Mouse (Mus musculus) adrenal gland, postnatal 36 days (tissue): ENCODE data around the gene Ovca2. TPM values are rescaled to one million over a fixed set of nuclear protein-coding genes. Genes with fewer than 3 reads are reported as not detected.
A peak's percentile ranks its signal among the peaks of the same experiment; 100 is the strongest.
"Not testable (repeated sequence)": the region's sequence is repeated elsewhere in the genome, so short reads cannot be mapped to it uniquely, and the experiment has no call there.

Experiments
- DNase-seq, 2 experiments: peaks; one replicate each; pipeline ENCODE4 v3.0.0; 2021; ENCODE audit warnings: mixed read lengths in 1 of 2
- total RNA-seq, 2 experiments: library from RNA; stranded (reverse); gene quantifications; 2 replicates each; pipeline ENCODE4 v1.2.3; 2021

Ovca2 gene
- total RNA-seq, 2 experiments from 2014 or later, result 20.7 to 22.4 TPM

- peak; percentile 60 to 79 for DNase-seq
Observed at GRCm38 (mm10) chr11:75194850-75195461, 16.3 kb upstream of the Ovca2 start.

DNA sequence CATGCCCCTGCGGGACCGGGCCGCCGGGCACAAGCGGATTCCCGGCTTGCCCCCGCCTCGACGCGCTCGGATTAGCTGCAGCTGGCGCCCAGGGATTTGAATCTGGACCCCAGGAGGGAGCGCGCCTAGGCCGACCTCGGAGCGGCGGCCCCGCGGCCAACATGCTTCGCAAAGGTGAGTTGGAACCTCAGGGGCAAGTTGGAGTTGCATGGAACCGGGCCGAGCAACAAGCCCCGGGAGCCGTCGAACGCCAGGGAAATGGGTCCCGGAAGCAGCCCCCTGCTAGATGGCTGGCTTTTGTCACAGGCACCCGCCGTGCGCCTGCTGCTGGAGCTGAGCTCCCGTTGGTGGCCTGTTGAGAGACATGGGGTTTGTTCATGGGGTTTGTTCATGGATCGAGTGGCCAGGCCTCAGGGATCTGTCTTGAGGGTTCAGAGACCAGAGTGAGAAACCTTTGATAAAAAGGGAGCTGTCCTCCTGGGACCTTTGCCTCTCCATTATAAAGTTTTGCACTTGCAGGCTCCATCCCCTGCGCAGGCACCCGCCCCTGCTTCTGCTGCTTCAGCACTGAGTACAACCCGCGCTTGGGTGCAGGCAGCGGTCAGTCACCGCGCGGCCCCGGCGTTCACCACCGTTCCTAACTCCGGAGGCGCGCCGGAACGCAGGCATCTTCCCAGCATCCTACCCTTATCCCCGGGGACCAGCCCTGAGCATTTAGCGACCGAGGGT lies 15.7 kb upstream of the Ovca2 start:
- peak; percentile 49 to 56 for DNase-seq

DNA sequence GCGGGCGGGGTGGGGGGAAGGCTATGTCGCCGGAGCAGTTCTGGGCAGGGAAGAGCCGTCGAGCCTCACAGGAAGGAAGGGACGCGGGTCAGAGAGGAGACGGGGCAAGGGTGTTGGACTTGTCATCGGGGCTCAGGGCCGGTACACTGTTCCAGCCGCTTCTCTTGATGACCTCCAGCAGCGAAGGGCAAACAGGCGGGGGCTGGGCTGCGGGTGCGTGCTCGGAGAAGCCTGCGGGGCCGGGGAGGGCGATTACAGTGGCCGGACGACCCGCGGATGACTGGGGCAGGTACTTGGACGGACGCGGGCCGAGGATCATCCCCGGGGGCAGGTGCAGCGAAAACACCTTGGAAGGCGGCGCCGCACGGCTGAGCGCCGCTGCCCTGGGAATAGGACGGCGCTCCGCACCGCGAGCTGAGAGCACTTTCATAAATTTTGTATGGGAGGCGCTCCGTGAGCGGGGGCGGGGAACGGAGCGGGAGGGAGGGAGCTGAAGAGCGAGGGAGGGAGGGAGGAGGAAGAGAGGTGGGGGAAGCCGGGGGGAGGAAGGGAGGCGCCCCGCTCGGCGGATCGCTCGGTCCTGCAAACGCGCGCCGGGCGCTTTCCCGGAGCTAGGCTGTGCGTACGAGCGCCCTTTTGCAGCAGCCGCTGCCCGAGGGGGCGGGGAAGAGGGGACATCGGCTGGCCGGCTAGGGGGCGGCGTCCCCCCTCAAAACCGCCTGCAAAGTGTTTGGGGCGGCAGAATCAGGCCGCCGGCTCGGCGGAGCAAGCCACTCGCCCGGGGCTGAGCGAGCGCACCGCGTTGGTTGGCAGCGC lies 14.8 kb upstream of the Ovca2 start, which contains the start of gene Rtn4rl1:
Rtn4rl1 (plus strand) TSS at position 528 of the 816 bp plus-strand sequence.
- DNase-seq, result peak; percentile 89 to 94

DNA sequence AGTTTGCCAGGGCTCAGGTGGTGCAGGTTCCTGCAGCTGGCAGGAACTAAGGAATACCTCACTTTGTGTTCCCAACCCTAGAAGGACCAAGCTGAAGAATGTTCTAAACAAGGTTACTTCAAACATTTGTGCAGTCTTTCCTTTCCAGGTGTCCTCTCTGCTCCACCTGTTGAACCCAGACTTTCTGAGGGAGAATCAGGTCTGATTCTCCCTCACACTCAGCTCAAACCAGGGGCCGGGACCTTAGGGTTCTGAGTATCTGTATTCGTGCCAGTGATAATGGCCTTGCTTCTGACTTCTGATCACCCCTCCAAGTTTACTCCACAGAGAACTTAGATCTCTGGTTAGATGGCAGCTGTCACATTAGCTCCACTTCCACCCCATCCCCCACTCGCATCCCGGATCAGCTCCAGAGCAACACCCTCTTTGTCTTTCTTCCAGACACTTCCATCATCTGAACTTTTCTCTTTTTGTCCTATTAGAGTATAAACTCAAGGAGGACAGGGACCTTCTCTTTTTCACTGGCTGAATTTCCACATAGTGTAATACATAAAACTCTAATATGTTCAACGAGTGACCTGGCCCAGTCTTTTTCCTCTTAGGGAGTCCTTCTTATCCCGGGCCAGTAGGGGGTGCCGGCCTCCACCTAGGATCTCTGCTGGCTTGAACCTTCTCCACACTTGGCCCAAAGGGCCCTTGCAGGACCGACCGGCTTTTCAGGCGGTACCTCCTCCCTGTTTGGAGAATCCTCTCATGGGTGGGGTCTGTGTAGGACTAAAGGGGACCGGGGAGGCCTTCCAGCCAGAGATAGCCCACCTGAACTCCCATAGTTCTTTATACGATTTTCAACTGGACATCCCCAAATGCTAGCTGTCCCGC lies 13.9 kb upstream of the Ovca2 start:
- DNase-seq, result peak; percentile 89 to 94

GRCm38 (mm10) chr11:75191841-75192240 lies 13.2 kb upstream of the Ovca2 start:
- DNase-seq, result no peak

DNA sequence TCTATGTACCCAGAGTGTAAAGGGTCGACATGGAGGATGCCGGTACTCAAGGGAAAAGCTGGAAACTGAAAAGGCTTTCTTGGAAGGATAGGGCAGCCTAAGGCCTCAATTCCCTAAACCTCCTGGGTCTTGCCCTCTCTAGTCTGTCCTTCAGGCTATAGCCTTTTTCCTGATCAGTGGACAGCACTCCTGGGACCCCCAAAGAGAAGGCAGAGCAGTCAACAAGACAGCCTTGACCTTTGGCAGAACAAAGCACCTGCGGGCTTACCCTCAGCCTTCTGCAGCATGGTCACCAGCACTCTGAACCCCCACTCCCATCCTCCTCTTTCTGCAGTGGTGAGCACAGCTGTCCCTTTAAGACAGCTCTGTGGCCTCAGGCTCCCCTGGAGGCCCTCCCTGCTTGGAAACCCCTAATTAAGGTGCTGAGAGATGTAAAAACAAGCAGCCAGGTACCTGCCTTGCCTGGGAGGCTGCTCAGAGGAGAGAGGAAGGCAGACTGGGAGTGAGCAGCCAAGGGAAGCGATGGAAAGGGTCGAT lies 12.3 kb upstream of the Ovca2 start, which contains the start of gene Dph1:
Dph1 (minus strand) TSS at position 337 of the 537 bp plus-strand sequence.
- DNase-seq, result no peak

- DNase-seq, result peak; percentile 90
Observed at GRCm38 (mm10) chr11:75190371-75190724, 11.7 kb upstream of the Ovca2 start.

DNA sequence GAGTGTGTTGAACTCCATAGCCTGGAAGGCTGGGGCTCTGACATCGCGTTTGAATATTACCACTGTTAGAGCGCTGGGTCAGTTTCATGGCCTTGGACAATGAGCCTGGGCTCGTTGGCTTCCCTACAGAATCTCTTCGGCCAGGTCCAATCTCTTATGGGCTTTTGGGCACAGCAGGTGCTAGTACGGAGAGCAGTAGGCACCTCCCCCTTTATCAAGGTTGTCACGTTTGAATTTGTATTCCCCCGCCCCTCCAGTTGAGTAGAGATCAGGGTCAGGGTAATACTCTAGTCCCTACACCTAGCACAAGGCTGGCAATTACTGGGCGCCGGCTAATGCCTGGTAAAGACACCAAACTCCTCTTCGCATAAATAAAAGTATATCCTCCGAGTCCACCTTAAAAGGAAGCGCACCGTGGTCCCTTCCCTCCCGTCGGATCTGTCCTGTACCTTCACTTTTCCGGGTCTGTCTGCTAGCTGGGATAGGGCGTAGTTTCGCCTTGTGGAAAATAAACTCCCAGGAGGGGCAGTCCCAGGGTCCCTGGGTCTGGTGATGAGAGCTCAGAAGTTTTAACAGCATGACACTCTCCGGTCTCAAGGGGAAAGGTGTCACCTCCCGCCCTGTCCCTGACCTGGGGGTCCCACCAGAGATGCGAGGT lies 11.2 kb upstream of the Ovca2 start:
- peak in 1 of 2 experiments; percentile 23 for DNase-seq

GRCm38 (mm10) chr11:75184986-75185385 lies 6.4 kb upstream of the Ovca2 start:
- no peak for DNase-seq

DNA sequence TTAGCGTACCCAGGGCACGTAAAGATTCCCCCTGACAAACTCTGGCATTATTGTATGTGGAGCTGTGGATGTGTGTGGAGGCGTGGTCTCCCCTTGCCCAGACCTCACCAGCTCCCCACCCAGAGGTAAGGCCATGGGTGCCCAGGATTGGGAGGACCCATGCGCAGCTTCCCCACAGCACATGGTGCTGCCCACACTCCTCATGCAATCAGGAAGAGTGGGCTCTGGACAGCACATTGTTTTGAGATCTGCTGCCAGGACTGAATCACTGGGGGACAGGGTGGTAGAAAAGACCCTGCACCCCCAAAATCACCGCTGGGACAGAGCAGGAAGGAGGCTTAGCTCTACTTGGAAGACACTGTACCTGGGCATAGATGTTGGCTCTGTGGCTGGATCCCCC lies 5.9 kb upstream of the Ovca2 start:
- no peak for DNase-seq

- no peak for DNase-seq
Observed at GRCm38 (mm10) chr11:75183917-75184570, 5.4 kb upstream of the Ovca2 start.

GRCm38 (mm10) chr11:75178011-75178410 lies 624 bp downstream of the Ovca2 start:
- DNase-seq, result no peak

DNA sequence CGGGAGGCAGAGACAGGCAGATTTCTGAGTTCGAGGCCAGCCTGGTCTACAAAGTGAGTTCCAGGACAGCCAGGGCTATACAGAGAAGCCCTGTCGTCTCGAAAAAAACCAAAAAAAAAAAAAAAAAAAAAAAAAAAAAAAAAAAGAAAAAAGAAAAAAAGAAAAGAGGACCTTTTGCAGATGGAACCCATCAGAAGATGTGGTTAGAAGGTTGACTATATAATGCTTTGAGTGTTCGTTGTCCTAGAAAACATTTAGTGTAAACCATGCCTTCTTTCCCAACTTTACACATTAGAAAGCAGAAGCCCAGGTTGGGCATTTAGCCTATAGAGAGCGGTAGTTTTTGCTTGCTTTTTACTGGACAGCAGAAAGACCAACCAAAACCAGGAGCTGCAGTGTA lies 4.1 kb downstream of the Ovca2 start:
- not testable (repeated sequence) for DNase-seq

DNA sequence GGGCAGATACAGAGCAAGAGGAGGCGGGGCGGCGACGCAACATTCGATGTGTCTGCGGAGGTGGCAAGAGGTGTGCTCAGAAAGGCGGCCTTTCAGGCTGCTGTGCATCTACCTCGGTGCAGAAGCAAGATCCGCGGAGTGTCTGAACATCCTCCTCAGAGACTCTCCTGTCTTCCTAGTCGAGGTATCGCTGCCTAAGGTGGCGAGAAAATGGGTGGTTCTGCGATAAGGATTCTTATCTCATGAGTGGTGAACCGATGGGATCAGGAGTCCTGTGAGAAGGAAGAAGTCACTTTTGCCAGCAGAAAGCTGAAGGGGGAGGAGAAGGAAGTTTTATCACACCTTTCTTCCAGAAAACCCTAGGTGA lies 4.9 kb downstream of the Ovca2 start:
- no peak for DNase-seq

- peak; percentile 89 to 91 for DNase-seq
Observed at GRCm38 (mm10) chr11:75173095-75173798, 5.4 kb downstream of the Ovca2 start.

DNA sequence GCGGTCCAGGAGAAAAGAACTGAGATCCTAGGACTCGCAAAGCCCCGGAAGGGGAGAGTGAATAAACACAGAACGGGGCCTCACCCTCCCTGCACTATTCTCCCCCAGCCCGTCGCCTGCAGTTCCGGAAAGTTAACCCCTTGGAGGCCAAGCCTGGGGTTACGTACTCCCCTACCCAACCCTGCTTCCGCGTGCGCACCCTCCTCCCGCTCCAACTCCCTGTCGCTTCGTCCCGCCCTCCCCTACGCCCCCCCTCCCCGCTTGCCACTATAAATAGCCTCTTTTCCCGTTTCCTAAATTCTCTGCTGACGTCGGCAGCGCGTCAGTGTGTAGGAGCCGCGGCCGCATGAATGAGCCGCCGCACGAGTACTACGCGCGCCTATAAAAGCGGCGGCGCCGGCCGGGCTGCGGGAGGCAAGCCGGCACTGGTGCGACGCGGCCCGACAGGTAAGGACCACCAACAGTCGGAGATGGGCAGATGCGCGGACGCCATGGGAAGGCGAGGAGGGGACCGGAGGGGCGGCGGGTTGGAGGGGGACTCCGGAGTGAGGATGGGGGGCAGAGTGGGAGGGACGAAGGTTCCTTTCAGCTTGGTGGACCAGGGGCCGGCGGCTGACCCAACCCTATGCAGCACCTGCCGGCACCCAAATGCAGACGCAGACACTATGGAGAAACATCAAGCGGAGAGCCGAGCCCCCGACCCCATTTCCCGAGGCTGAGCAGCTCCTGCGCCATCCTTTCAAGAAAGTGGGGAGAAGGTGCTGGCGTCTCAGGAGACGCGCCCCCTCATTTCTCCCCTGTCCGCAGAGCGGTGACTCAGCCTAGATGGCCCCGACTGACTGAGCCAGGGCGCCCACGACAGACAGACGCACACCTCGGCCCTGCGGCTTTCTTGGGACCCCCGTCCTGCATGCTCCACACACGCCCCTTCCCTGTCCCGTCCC lies 6.2 kb downstream of the Ovca2 start:
- DNase-seq, result peak; percentile 37 to 55

GRCm38 (mm10) chr11:75171186-75171865 lies 7.3 kb downstream of the Ovca2 start:
- DNase-seq, result no peak
